Mouse (Mus musculus): Measurements from ENCODE around the gene Arhgef1.

DNA sequence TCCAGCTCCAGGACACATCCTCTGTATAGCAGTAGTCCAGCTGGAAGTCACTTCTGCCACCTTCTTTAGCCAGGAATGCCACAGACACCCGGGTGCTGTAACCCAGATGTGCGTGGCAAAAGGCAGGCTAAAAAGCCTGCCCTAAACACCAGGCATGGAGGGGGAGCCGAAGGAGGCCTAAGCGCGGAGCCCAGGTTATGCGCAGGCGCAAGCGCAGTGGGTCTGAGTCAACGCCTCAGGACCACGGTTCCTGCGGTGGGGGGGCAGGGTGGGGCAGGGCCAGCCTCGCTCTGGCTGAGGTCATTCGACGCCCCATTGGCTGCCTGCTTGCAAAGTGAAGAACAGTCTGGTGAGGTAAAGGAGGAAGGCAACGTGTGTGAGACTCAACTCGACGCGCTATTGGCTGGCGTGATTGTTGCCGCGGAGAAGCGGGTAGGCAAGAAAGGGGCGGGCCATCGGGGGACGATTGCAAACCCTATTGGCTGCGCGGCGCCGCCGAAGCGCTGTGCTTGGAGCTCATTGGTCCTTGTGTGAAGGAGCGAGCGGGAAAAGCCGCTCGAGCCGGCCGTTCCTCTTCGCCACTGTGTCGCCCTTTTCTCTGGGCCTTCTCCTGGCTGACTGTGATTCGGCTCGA lies 33.1 kb upstream of the Arhgef1 start, which contains the start of the genes Lypd4 and Dmrtc2:
- no peak for TF ChIP-seq CTCF (IDR thresholded peaks at IDR 0.05; ENCODE audit: extremely low read depth, insufficient read depth, insufficient read length, insufficient replicate concordance)
- TF ChIP-seq POLR2A (IDR thresholded peaks at IDR 0.05; ENCODE audit: low read depth, low read length) = no peak
